Comparison of ENCODE assay signal across 8 mouse cellular contexts in the genomic region with DNA sequence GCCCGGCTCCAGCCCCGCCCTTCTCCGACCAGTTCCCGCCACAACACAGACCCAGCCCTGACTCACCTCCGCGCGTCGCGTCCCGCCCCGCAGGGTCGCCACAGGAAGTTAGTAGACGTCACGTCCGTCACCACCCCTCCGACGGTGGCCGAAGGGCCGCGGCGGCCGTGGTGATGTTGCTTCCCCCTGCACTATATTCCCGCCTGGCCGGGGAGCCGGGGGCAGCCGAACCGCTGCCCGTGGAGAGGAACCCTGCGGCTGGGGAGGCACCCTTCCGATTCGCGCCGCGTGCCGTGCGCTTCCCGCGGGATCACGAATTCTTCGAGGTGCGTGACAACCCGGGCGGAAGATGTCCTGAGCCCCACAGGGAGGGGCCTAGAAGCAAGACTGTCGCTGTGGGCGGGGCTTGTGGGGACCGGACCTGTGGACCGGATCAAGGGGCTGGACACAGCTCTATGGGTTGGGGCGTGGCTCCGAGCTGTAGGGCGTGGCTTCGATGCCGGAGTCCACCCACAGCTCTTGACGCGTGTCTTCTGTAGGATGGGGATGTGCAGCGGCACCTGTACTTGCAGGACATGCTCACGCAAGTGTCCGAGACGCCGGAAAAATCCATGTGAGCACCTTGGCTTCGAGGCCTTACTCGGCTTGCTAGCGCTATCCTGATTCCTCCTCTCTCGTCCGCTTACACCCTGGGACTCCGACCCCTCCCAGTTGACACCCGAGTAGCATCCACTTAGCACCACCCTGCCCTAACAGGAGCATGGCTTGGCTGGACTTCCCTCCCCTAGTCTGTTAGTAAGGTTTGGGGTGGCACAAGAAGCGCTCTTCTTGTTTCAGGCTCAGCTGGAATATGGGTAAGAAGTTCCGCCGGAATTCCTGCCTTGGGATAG. TPM values are rescaled to one million over a fixed set of nuclear protein-coding genes. Genes with fewer than 3 reads are reported as not detected.
DNase-seq lines count a peak whose midpoint lies in the region; ATAC-seq and TF ChIP-seq lines count a peak whose summit lies in the region.

Gene Zfp511, plus strand, starts transcription at position 111 of the 890 bp plus-strand sequence.
Gene Tubgcp2, minus strand, starts transcription at position 389 of the 890 bp plus-strand sequence.

- peaks cover 78% of the 10 kb centered on the region for H3K36me3 ChIP-seq in G1E (replicated peaks)
- peaks cover 20% of the 10 kb centered on the region for H3K36me3 ChIP-seq in forebrain, embryonic 16.5 days (ENCODE audit: control insufficient read depth, insufficient read depth)
- H3K36me3 ChIP-seq in lung, embryonic 14.5 days (ENCODE audit: insufficient read depth) = peaks cover 37% of the 10 kb centered on the region
- H3K36me3 ChIP-seq in thymus, adult 2 months (ENCODE audit: control insufficient read depth, insufficient read depth, low read length) = peaks cover 10% of the 10 kb centered on the region

- peak within 1 kb of the TSS; percentile 67 for H3K4me2 ChIP-seq in forebrain, embryonic 16.5 days (ENCODE audit: low read length)
- peak within 1 kb of the TSS; percentile 92 for H3K4me2 ChIP-seq in lung, embryonic 14.5 days

- peak; percentile 91 for TF ChIP-seq POLR2A in olfactory bulb, adult 2 months (IDR thresholded peaks at IDR 0.05; ENCODE audit: insufficient read depth, low read depth, low read length)
- TF ChIP-seq POLR2A in thymus, adult 2 months (IDR thresholded peaks at IDR 0.05; ENCODE audit: control insufficient read depth, extremely low read depth, insufficient read depth, low read length, poor library complexity) = peak; percentile 33; the same call in 1 of the 2 replicates

- peak within 1 kb of the TSS; percentile 93 for H3K9ac ChIP-seq in forebrain, embryonic 16.5 days (replicated peaks; ENCODE audit: low read depth, low read length)
- H3K9ac ChIP-seq in lung, embryonic 14.5 days = peak within 1 kb of the TSS; percentile 94

- intact Hi-C loops in heart, postnatal 36 days (cut with DNase I) = loop anchor here (5.0 kb wide), 2 partner anchors 86 to 101 kb away; partner anchors contain the start of gene Mtg1

- H3K27ac ChIP-seq in forebrain, embryonic 16.5 days (ENCODE audit: low read length) = peak within 1 kb of the TSS; percentile 86
- H3K27ac ChIP-seq in layer of hippocampus, adult 2 months = peak within 1 kb of the TSS; percentile 98
- H3K27ac ChIP-seq in lung, embryonic 14.5 days (ENCODE audit: low read depth) = peak within 1 kb of the TSS; percentile 90
- H3K27ac ChIP-seq in olfactory bulb, adult 2 months (ENCODE audit: insufficient read depth, low read depth, low read length) = peak within 1 kb of the TSS; percentile 38; the same call in 1 of the 2 replicates
- no peak within 1 kb of the TSS for H3K27ac ChIP-seq in thymus, adult 2 months (ENCODE audit: control insufficient read depth, insufficient read depth, low read length)

- peak; percentile 94 for DNase-seq in G1E (ENCODE audit: low spot score)
- DNase-seq in cerebellum, adult 18-20 months = peak; percentile 95 to 98
- DNase-seq in heart, postnatal 36 days = peak; percentile 92 to 96
- peak; percentile 89 to 93 for DNase-seq in layer of hippocampus, adult 2 months (ENCODE audit: low spot score in 2 of 2)
- peak; percentile 98 for DNase-seq in lung, embryonic 14.5 days
- peak; percentile 85 for DNase-seq in thymus, adult 2 months

- no peaks in the 10 kb centered on the region for H3K27me3 ChIP-seq in G1E (ENCODE audit: insufficient read depth, low read length)
- H3K27me3 ChIP-seq in forebrain, embryonic 16.5 days (replicated peaks; ENCODE audit: control insufficient read depth, insufficient read depth, low read length) = no peaks in the 10 kb centered on the region
- H3K27me3 ChIP-seq in lung, embryonic 14.5 days (ENCODE audit: insufficient read depth, low read length) = no peaks in the 10 kb centered on the region
- H3K27me3 ChIP-seq in thymus, adult 2 months (ENCODE audit: control insufficient read depth, insufficient read depth, low read length) = no peaks in the 10 kb centered on the region

- ATAC-seq in G1E (ENCODE audit: extremely low read depth, insufficient number of reproducible peaks, low FRiP score, poor library complexity, severe bottlenecking) = peak; percentile 93
- ATAC-seq in forebrain, embryonic 16.5 days = peak; percentile 96
- ATAC-seq in lung, embryonic 14.5 days (ENCODE audit: insufficient read depth) = peak; percentile 99

- H3K4me3 ChIP-seq in G1E (ENCODE audit: low read depth, low read length) = peak within 1 kb of the TSS; percentile 95
- peak within 1 kb of the TSS; percentile 86 for H3K4me3 ChIP-seq in forebrain, embryonic 16.5 days (replicated peaks; ENCODE audit: low read length)
- H3K4me3 ChIP-seq in layer of hippocampus, adult 2 months = peak within 1 kb of the TSS; percentile 78
- H3K4me3 ChIP-seq in lung, embryonic 14.5 days (ENCODE audit: low read depth, low read length) = peak within 1 kb of the TSS; percentile 82
- peak within 1 kb of the TSS; percentile 86 for H3K4me3 ChIP-seq in olfactory bulb, adult 2 months (ENCODE audit: insufficient read depth, low read depth, low read length)
- peak within 1 kb of the TSS; percentile 72 for H3K4me3 ChIP-seq in thymus, adult 2 months (ENCODE audit: control insufficient read depth, insufficient read depth, low read length)

- no peaks in the 10 kb centered on the region for H3K9me3 ChIP-seq in G1E (replicated peaks)
- H3K9me3 ChIP-seq in forebrain, embryonic 16.5 days (ENCODE audit: control insufficient read depth, low read length) = no peaks in the 10 kb centered on the region
- no peaks in the 10 kb centered on the region for H3K9me3 ChIP-seq in lung, embryonic 14.5 days (ENCODE audit: low read depth, low read length)

- WGBS in forebrain, embryonic 16.5 days = under 1% methylated on average over 69 of the region's 69 CpGs
- WGBS in lung, embryonic 14.5 days = under 1% methylated on average over 69 of the region's 69 CpGs
- WGBS in olfactory bulb, adult 2 months = under 1% methylated on average over 69 of the region's 69 CpGs
- 4% methylated on average over 69 of the region's 69 CpGs for WGBS in thymus, adult 2 months

- H3K4me1 ChIP-seq in G1E (ENCODE audit: insufficient read depth, low read depth, low read length) = peaks cover 29% of the 10 kb centered on the region
- peaks cover 21% of the 10 kb centered on the region for H3K4me1 ChIP-seq in forebrain, embryonic 16.5 days (replicated peaks; ENCODE audit: control insufficient read depth, insufficient read depth, low read length)
- 0 out of 2 replicates have a peak, but pooled peaks cover 7% of the 10 kb centered on the region for H3K4me1 ChIP-seq in lung, embryonic 14.5 days (ENCODE audit: insufficient read depth)
- peaks cover 12% of the 10 kb centered on the region for H3K4me1 ChIP-seq in olfactory bulb, adult 2 months (ENCODE audit: control insufficient read depth, insufficient read depth, low read length)
- H3K4me1 ChIP-seq in thymus, adult 2 months (replicated peaks; ENCODE audit: control insufficient read depth, insufficient read depth, low read length) = peaks cover 9% of the 10 kb centered on the region

- TF ChIP-seq CTCF in G1E (IDR thresholded peaks at IDR 0.05; ENCODE audit: low read depth, low read length) = no peak
- no peak for TF ChIP-seq CTCF in layer of hippocampus, adult 2 months (conservative IDR thresholded peaks at IDR 0.05)
- no peak for TF ChIP-seq CTCF in lung, embryonic 14.5 days (IDR thresholded peaks at IDR 0.05; ENCODE audit: low read depth)
- no peak for TF ChIP-seq CTCF in olfactory bulb, adult 2 months (IDR thresholded peaks at IDR 0.05; ENCODE audit: insufficient read depth, low read depth, low read length)
- TF ChIP-seq CTCF in thymus, adult 2 months (IDR thresholded peaks at IDR 0.05; ENCODE audit: borderline replicate concordance, control insufficient read depth, extremely low read depth, insufficient read depth, low read length, poor library complexity) = no peak; the same call in 1 of the 2 replicates

RNA-seq across cellular contexts. Expression of gene Zfp511, which starts in this region (rescaled TPM):
- total RNA-seq in G1E (2014; fragmentation: Nextera tagmentation) (25.7 and 27.8 TPM in 2 replicates), G1E (2017) (23.8 TPM in 2 replicates)
- 15.0 and 17.4 TPM in 2 replicates for polyA plus RNA-seq in G1E (2012)
- 54.5 and 62.0 TPM in 2 replicates for polyA plus RNA-seq in forebrain, embryonic 16.5 days (2015; fragmentation: Nextera tagmentation; extraction: Ambion mirVana)
- 10 to 100 TPM; 10.1 to 12.4 TPM for total RNA-seq in heart, postnatal 36 days (2021)
- total RNA-seq in layer of hippocampus, adult 2 months (2021) = 10 to 100 TPM; 24.8 to 28.7 TPM
- polyA plus RNA-seq in lung, embryonic 14.5 days (2014; fragmentation: Nextera tagmentation; extraction: Ambion mirVana) = 39.1 and 39.5 TPM in 2 replicates
- polyA plus RNA-seq in olfactory bulb, adult 2 months (2012; ENCODE audit: insufficient read depth, insufficient read length, low replicate concordance, missing spikeins) = not detected in 2 replicates
- 123 and 143 TPM in 2 replicates for polyA plus RNA-seq in thymus, adult 2 months (2012; rRNA removed)

RNA-seq across cellular contexts. Expression of gene Tubgcp2, which starts in this region (rescaled TPM):
- total RNA-seq in G1E (2014; fragmentation: Nextera tagmentation) = 46.3 and 51.8 TPM in 2 replicates
- total RNA-seq in G1E (2017) = 33.9 and 41.9 TPM in 2 replicates
- 7.4 and 12.2 TPM in 2 replicates for polyA plus RNA-seq in G1E (2012)
- polyA plus RNA-seq in forebrain, embryonic 16.5 days (2015; fragmentation: Nextera tagmentation; extraction: Ambion mirVana) = 72.7 and 76.3 TPM in 2 replicates
- total RNA-seq in heart, postnatal 36 days (2021) = 10 to 100 TPM; 26.9 to 34.4 TPM
- total RNA-seq in layer of hippocampus, adult 2 months (2021) = 10 to 100 TPM; 39.9 to 40.6 TPM
- polyA plus RNA-seq in lung, embryonic 14.5 days (2014; fragmentation: Nextera tagmentation; extraction: Ambion mirVana) = 63.0 and 65.8 TPM in 2 replicates
- not detected in 2 replicates for polyA plus RNA-seq in olfactory bulb, adult 2 months (2012; ENCODE audit: insufficient read depth, insufficient read length, low replicate concordance, missing spikeins)
- 39.7 and 40.6 TPM in 2 replicates for polyA plus RNA-seq in thymus, adult 2 months (2012; rRNA removed)

Comparison
In these comparisons a context has a peak if more than half of its experiments do, and no peak if none do; other contexts are left out.
1. RNA of gene Zfp511 (polyA plus RNA-seq): 123 to 143 TPM in thymus, adult 2 months, 54.5 to 62.0 TPM in forebrain, embryonic 16.5 days, 39.1 to 39.5 TPM in lung, embryonic 14.5 days and 15.0 to 17.4 TPM in G1E; not detected in olfactory bulb, adult 2 months; every median in the first group is over 10 times any median in the second.
2. Peak in every context shown above with its lines, with median percentiles within 50 percentile points of each other: ATAC-seq, DNase-seq and H3K4me3 ChIP-seq.